Mouse (Mus musculus): ENCODE results near the gene Elp4. TPM values are rescaled to one million over a fixed set of nuclear protein-coding genes. Genes with fewer than 3 reads are reported as not detected.

The Elp4 gene
- polyA plus RNA-seq, 1 experiment from 2014 or later, result 33.6 TPM

- Histone ChIP-seq H3K27me3 (ENCODE audit: insufficient read depth, poor library complexity, severe bottlenecking) (peaks cover 17% of the 10 kb centered on the region), H3K4me3 (no peak overlapping the region), H3K9me3 (no peaks in the 10 kb centered on the region), H3K27ac (no peak overlapping the region), H3K36me3 (no peaks in the 10 kb centered on the region), H3K4me1 (no peaks in the 10 kb centered on the region)
- WGBS, result 83% methylated on average over 5 of the region's 5 CpGs
- DNase-seq (ENCODE audit: low spot score), result no peak
Observed at GRCm38 (mm10) chr2:105697741-105698140, 206.6 kb downstream of the Elp4 start.

GRCm38 (mm10) chr2:105691296-105691695 lies 213.1 kb downstream of the Elp4 start:
- Histone ChIP-seq H3K27ac (no peak overlapping the region), H3K9me3 (no peaks in the 10 kb centered on the region), H3K4me1 (peaks cover 30% of the 10 kb centered on the region), H3K4me3 (no peak overlapping the region), H3K36me3 (no peaks in the 10 kb centered on the region), H3K27me3 (ENCODE audit: insufficient read depth, poor library complexity, severe bottlenecking) (peaks cover 79% of the 10 kb centered on the region)
- no peak for DNase-seq (ENCODE audit: low spot score)
- WGBS, result 9% methylated on average over 10 of the region's 10 CpGs

- Histone ChIP-seq H3K36me3 (no peaks in the 10 kb centered on the region), H3K4me3 (peak overlapping the region; percentile 52), H3K4me1 (peaks cover 30% of the 10 kb centered on the region), H3K27me3 (ENCODE audit: insufficient read depth, poor library complexity, severe bottlenecking) (peaks cover 88% of the 10 kb centered on the region), H3K9me3 (no peaks in the 10 kb centered on the region), H3K27ac (no peak overlapping the region)
- no peak for DNase-seq (ENCODE audit: low spot score)
- WGBS, result 3% methylated on average over 28 of the region's 28 CpGs
Observed at GRCm38 (mm10) chr2:105689771-105690639, 214.4 kb downstream of the Elp4 start.

- peak overlapping the region; percentile 52 for H3K4me3 ChIP-seq
- peaks cover 30% of the 10 kb centered on the region for H3K4me1 ChIP-seq
- DNase-seq (ENCODE audit: low spot score), result no peak
- H3K27ac ChIP-seq, result no peak overlapping the region
- H3K27me3 ChIP-seq (ENCODE audit: insufficient read depth, poor library complexity, severe bottlenecking), result peaks cover 94% of the 10 kb centered on the region
- no peaks in the 10 kb centered on the region for H3K9me3 ChIP-seq
- WGBS, result 0% methylated on average over 15 of the region's 15 CpGs
- no peaks in the 10 kb centered on the region for H3K36me3 ChIP-seq
Observed at GRCm38 (mm10) chr2:105689304-105689770, 215.0 kb downstream of the Elp4 start.

- Histone ChIP-seq H3K4me3 (peak overlapping the region; percentile 52), H3K9me3 (no peaks in the 10 kb centered on the region), H3K4me1 (peaks cover 30% of the 10 kb centered on the region), H3K27me3 (ENCODE audit: insufficient read depth, poor library complexity, severe bottlenecking) (peaks cover 97% of the 10 kb centered on the region), H3K27ac (no peak overlapping the region), H3K36me3 (no peaks in the 10 kb centered on the region)
- under 1% methylated on average over 25 of the region's 25 CpGs for WGBS
- no peak for DNase-seq (ENCODE audit: low spot score)
Observed at GRCm38 (mm10) chr2:105688436-105689303, 215.7 kb downstream of the Elp4 start.

GRCm38 (mm10) chr2:105688011-105688410 lies 216.4 kb downstream of the Elp4 start:
- Histone ChIP-seq H3K27me3 (ENCODE audit: insufficient read depth, poor library complexity, severe bottlenecking) (peaks cover 98% of the 10 kb centered on the region), H3K4me1 (peaks cover 30% of the 10 kb centered on the region), H3K36me3 (no peaks in the 10 kb centered on the region), H3K9me3 (no peaks in the 10 kb centered on the region), H3K27ac (no peak overlapping the region), H3K4me3 (peak overlapping the region; percentile 52)
- no peak for DNase-seq (ENCODE audit: low spot score)
- 0% methylated on average over 17 of the region's 17 CpGs for WGBS

- no peak overlapping the region for H3K27ac ChIP-seq
- H3K4me1 ChIP-seq, result peaks cover 34% of the 10 kb centered on the region
- no peaks in the 10 kb centered on the region for H3K9me3 ChIP-seq
- DNase-seq (ENCODE audit: low spot score), result no peak
- peaks cover 98% of the 10 kb centered on the region for H3K27me3 ChIP-seq (ENCODE audit: insufficient read depth, poor library complexity, severe bottlenecking)
- H3K4me3 ChIP-seq, result peak overlapping the region; percentile 52
- no peaks in the 10 kb centered on the region for H3K36me3 ChIP-seq
- WGBS, result 1% methylated on average over 13 of the region's 13 CpGs
Observed at GRCm38 (mm10) chr2:105687317-105687991, 216.9 kb downstream of the Elp4 start.

- H3K9me3 ChIP-seq, result no peaks in the 10 kb centered on the region
- peaks cover 34% of the 10 kb centered on the region for H3K4me1 ChIP-seq
- 4% methylated on average over 36 of the region's 36 CpGs for WGBS
- peaks cover 98% of the 10 kb centered on the region for H3K27me3 ChIP-seq (ENCODE audit: insufficient read depth, poor library complexity, severe bottlenecking)
- no peaks in the 10 kb centered on the region for H3K36me3 ChIP-seq
- DNase-seq (ENCODE audit: low spot score), result no peak
- no peak overlapping the region for H3K4me3 ChIP-seq
- H3K27ac ChIP-seq, result no peak overlapping the region
Observed at GRCm38 (mm10) chr2:105686363-105687316, 217.7 kb downstream of the Elp4 start.

- DNase-seq (ENCODE audit: low spot score), result no peak
Observed at GRCm38 (mm10) chr2:105685651-105686050, 218.7 kb downstream of the Elp4 start.

GRCm38 (mm10) chr2:105684991-105685650 lies 219.2 kb downstream of the Elp4 start:
- WGBS, result 6% methylated on average over 11 of the region's 11 CpGs
- Histone ChIP-seq H3K4me1 (peaks cover 42% of the 10 kb centered on the region), H3K9me3 (no peaks in the 10 kb centered on the region), H3K4me3 (no peak overlapping the region), H3K27me3 (ENCODE audit: insufficient read depth, poor library complexity, severe bottlenecking) (peaks cover 98% of the 10 kb centered on the region), H3K27ac (no peak overlapping the region), H3K36me3 (no peaks in the 10 kb centered on the region)
- no peak for DNase-seq (ENCODE audit: low spot score)

More at GRCm38 (mm10) chr2:105685651-105686050, 218.7 kb downstream of the Elp4 start:
- WGBS, result 9% methylated on average over 11 of the region's 11 CpGs
- no peak overlapping the region for H3K4me3 ChIP-seq
- peaks cover 40% of the 10 kb centered on the region for H3K4me1 ChIP-seq
- H3K36me3 ChIP-seq, result no peaks in the 10 kb centered on the region
- no peaks in the 10 kb centered on the region for H3K9me3 ChIP-seq
- H3K27ac ChIP-seq, result no peak overlapping the region
- H3K27me3 ChIP-seq (ENCODE audit: insufficient read depth, poor library complexity, severe bottlenecking), result peaks cover 98% of the 10 kb centered on the region

- H3K4me3 ChIP-seq, result no peak overlapping the region
- no peaks in the 10 kb centered on the region for H3K9me3 ChIP-seq
- no peaks in the 10 kb centered on the region for H3K36me3 ChIP-seq
- DNase-seq (ENCODE audit: low spot score), result no peak
- 1% methylated on average over 22 of the region's 22 CpGs for WGBS
- peaks cover 98% of the 10 kb centered on the region for H3K27me3 ChIP-seq (ENCODE audit: insufficient read depth, poor library complexity, severe bottlenecking)
- no peak overlapping the region for H3K27ac ChIP-seq
- H3K4me1 ChIP-seq, result peaks cover 31% of the 10 kb centered on the region
Observed at GRCm38 (mm10) chr2:105683771-105684410, 220.5 kb downstream of the Elp4 start.
